In genomic region chr5:119005825-119006471, GRCm38 (mm10) we compare ENCODE assay signal across 9 mouse cellular contexts.
DNase-seq lines count a peak whose midpoint lies in the region; ATAC-seq and TF ChIP-seq lines count a peak whose summit lies in the region.
"Had no signal": no experiment of that assay in that cellular context is flagged by ENCODE, and none has a peak within 500 bp of the region (broad histone marks: within the 10 kb centered on the region; RNA-seq: fewer than 3 reads in every experiment).

No protein-coding gene starts in this region.

- H3K4me3 ChIP-seq in heart, adult 2 months, result 0 out of 2 replicates have a peak overlapping the region, but pooled peaks have one; percentile 28
- peak overlapping the region; percentile 33 for H3K4me3 ChIP-seq in limb, embryonic 14.5 days (replicated peaks; ENCODE audit: low read length)

- no peaks in the 10 kb centered on the region for H3K79me2 ChIP-seq in heart, adult 2 months (replicated peaks; ENCODE audit: control insufficient read depth, insufficient read depth, low read length)

- peaks cover 6% of the 10 kb centered on the region for H3K27me3 ChIP-seq in heart, adult 2 months (ENCODE audit: control insufficient read depth, insufficient read depth, low read length)
- no peaks in the 10 kb centered on the region for H3K27me3 ChIP-seq in limb, embryonic 14.5 days (ENCODE audit: control insufficient read depth, insufficient read depth, low read length)

- intact Hi-C loops in heart, adult 2 months (cut with DNase I), result loop anchor here (2.0 kb wide), 1 partner anchor 25 kb away; no protein-coding TSS in a partner anchor
- intact Hi-C loops in heart, postnatal 25 days (cut with DNase I), result no loop called here

- peak overlapping the region; percentile 85 for H3K4me2 ChIP-seq in limb, embryonic 14.5 days (replicated peaks; ENCODE audit: low read depth, low read length, severe bottlenecking)

- H3K27ac ChIP-seq in heart, adult 2 months, result no peak overlapping the region
- peak overlapping the region; percentile 33; the same call in 1 of the 2 replicates for H3K27ac ChIP-seq in limb, embryonic 14.5 days (replicated peaks; ENCODE audit: low read depth, low read length)

- peak overlapping the region; percentile 16 for H3K9ac ChIP-seq in heart, adult 2 months (ENCODE audit: low read depth, low read length)
- H3K9ac ChIP-seq in limb, embryonic 14.5 days (ENCODE audit: low read depth, low read length, severe bottlenecking), result peak overlapping the region; percentile 51

- no peak for TF ChIP-seq CTCF in heart, adult 2 months (IDR thresholded peaks at IDR 0.05)

- no peaks in the 10 kb centered on the region for H3K4me1 ChIP-seq in heart, adult 2 months (ENCODE audit: control insufficient read depth, insufficient read depth, low read length)
- H3K4me1 ChIP-seq in limb, embryonic 14.5 days (ENCODE audit: control insufficient read depth, insufficient read depth, low read length), result peaks cover 18% of the 10 kb centered on the region

- no peak for TF ChIP-seq POLR2A in heart, adult 2 months (IDR thresholded peaks at IDR 0.05; ENCODE audit: insufficient read depth, low read depth, low read length)
- no peak for TF ChIP-seq POLR2A in limb, embryonic 14.5 days (IDR thresholded peaks at IDR 0.05; ENCODE audit: borderline replicate concordance, extremely low read depth, insufficient read depth, insufficient read length)

- H3K36me3 ChIP-seq in heart, adult 2 months (ENCODE audit: control insufficient read depth, insufficient read depth, low read length), result no peaks in the 10 kb centered on the region
- no peaks in the 10 kb centered on the region for H3K36me3 ChIP-seq in limb, embryonic 14.5 days (ENCODE audit: control insufficient read depth, insufficient read depth, low read length)

- H3K9me3 ChIP-seq in limb, embryonic 14.5 days (ENCODE audit: control insufficient read depth, low read length), result no peaks in the 10 kb centered on the region

- DNase-seq in heart, adult 2 months, result no peak
- DNase-seq in heart, postnatal 25 days (ENCODE audit: low spot score), result no peak
- peak; percentile 23 to 30 for DNase-seq in right cerebral cortex, postnatal 10 days (ENCODE audit: low spot score in 2 of 2)
- no peak for DNase-seq in right cerebral cortex, postnatal 14 days
- peak; percentile 35 for DNase-seq in limb, embryonic 14.5 days (ENCODE audit: low spot score)
- no peak for DNase-seq in thymus, postnatal 25 days
- DNase-seq: B cell, adult 2 months had no signal

- 11% methylated on average over 34 of the region's 34 CpGs for WGBS in heart, adult 2 months
- 2% methylated on average over 33 of the region's 34 CpGs for WGBS in limb, embryonic 14.5 days

- no peak for TF ChIP-seq EP300 in heart, adult 2 months (IDR thresholded peaks at IDR 0.05; ENCODE audit: insufficient read depth, low read depth, low read length)

- peak; percentile 69 for ATAC-seq in limb, embryonic 14.5 days (ENCODE audit: low FRiP score, low read depth)
- no peak for ATAC-seq in monocyte, adult 5-6 weeks (replicated peaks; ENCODE audit: insufficient number of reproducible peaks, low FRiP score, low TSS enrichment, poor library complexity, severe bottlenecking)
- ATAC-seq in CD4-positive, CD25-positive, alpha-beta regulatory T cell, adult 4 months, result no peak

Comparison
In these comparisons a context has a peak if more than half of its experiments do, and no peak if none do; other contexts are left out.
1. DNase-seq: peak in right cerebral cortex, postnatal 10 days (2 of 2) and limb, embryonic 14.5 days (single experiment); none in heart, adult 2 months (0 of 2), heart, postnatal 25 days (single experiment), right cerebral cortex, postnatal 14 days (single experiment) and thymus, postnatal 25 days (single experiment).